Mouse (Mus musculus): ENCODE measurements around the gene Psma5.
"Not testable (repeated sequence)": the region's sequence is repeated elsewhere in the genome, so short reads cannot be mapped to it uniquely, and the experiment has no call there.

Psma5 gene

GRCm38 (mm10) chr3:108256719-108257637 lies at the start of gene Psma5:
Gene Psma5, plus strand, starts transcription at chr3:108256926.
- peak; percentile 95 to 96 for DNase-seq (ENCODE audit: low spot score in 2 of 2)

- DNase-seq (ENCODE audit: low spot score in 2 of 2), result no peak
Measured at GRCm38 (mm10) chr3:108209001-108209400, 47.7 kb upstream of the Psma5 start.

- DNase-seq (ENCODE audit: low spot score in 2 of 2), result no peak
Measured at GRCm38 (mm10) chr3:108209536-108209935, 47.2 kb upstream of the Psma5 start.

GRCm38 (mm10) chr3:108209946-108210770 lies 46.6 kb upstream of the Psma5 start:
- DNase-seq (ENCODE audit: low spot score in 2 of 2), result peak; percentile 93 to 95

- DNase-seq (ENCODE audit: low spot score in 2 of 2), result no peak
Measured at GRCm38 (mm10) chr3:108210771-108211139, 46.0 kb upstream of the Psma5 start, which contains the start of gene Atxn7l2. Gene Atxn7l2, minus strand, starts transcription at chr3:108210934.

GRCm38 (mm10) chr3:108211845-108212244 lies 44.9 kb upstream of the Psma5 start:
- DNase-seq (ENCODE audit: low spot score in 2 of 2), result no peak

- no peak for DNase-seq (ENCODE audit: low spot score in 2 of 2)
Measured at GRCm38 (mm10) chr3:108212406-108212805, 44.3 kb upstream of the Psma5 start.

GRCm38 (mm10) chr3:108214734-108215133 lies 42.0 kb upstream of the Psma5 start:
- no peak for DNase-seq (ENCODE audit: low spot score in 2 of 2)

GRCm38 (mm10) chr3:108220661-108221060 lies 36.1 kb upstream of the Psma5 start:
- no peak for DNase-seq (ENCODE audit: low spot score in 2 of 2)

GRCm38 (mm10) chr3:108225711-108226557 lies 30.8 kb upstream of the Psma5 start:
- no peak for DNase-seq (ENCODE audit: low spot score in 2 of 2)

- DNase-seq (ENCODE audit: low spot score in 2 of 2), result no peak
Measured at GRCm38 (mm10) chr3:108226558-108227350, 30.0 kb upstream of the Psma5 start, which contains the start of gene Sypl2. Gene Sypl2, minus strand, starts transcription at chr3:108226648.

- DNase-seq (ENCODE audit: low spot score in 2 of 2), result no peak
Measured at GRCm38 (mm10) chr3:108227521-108227920, 29.2 kb upstream of the Psma5 start.

GRCm38 (mm10) chr3:108231646-108232045 lies 25.1 kb upstream of the Psma5 start:
- DNase-seq (ENCODE audit: low spot score in 2 of 2), result no peak

GRCm38 (mm10) chr3:108237474-108238102 lies 19.1 kb upstream of the Psma5 start:
- DNase-seq (ENCODE audit: low spot score in 2 of 2), result not testable (repeated sequence)

GRCm38 (mm10) chr3:108241243-108241839 lies 15.4 kb upstream of the Psma5 start:
- DNase-seq (ENCODE audit: low spot score in 2 of 2), result no peak

GRCm38 (mm10) chr3:108246857-108247256 lies 9.9 kb upstream of the Psma5 start:
- no peak for DNase-seq (ENCODE audit: low spot score in 2 of 2)

- DNase-seq (ENCODE audit: low spot score in 2 of 2), result no peak
Measured at GRCm38 (mm10) chr3:108257831-108258500, 1.2 kb downstream of the Psma5 start.

GRCm38 (mm10) chr3:108259319-108259718 lies 2.6 kb downstream of the Psma5 start:
- DNase-seq (ENCODE audit: low spot score in 2 of 2), result no peak

- DNase-seq (ENCODE audit: low spot score in 2 of 2), result not testable (repeated sequence)
Measured at GRCm38 (mm10) chr3:108279495-108279894, 22.8 kb downstream of the Psma5 start.

All from spleen, postnatal 36 days (tissue).